Mouse (Mus musculus) brown adipose tissue, adult 24 weeks (tissue): ENCODE measurements at regions not wholly inside any gene's neighbourhood (a gene's known extent, or its start where the extent isn't known, plus 50 kb on each side); places are given as distances from the start of the nearest gene placed in this dataset.
"Not testable (repeated sequence)": the region's sequence is repeated elsewhere in the genome, so short reads cannot be mapped to it uniquely, and the experiment has no call there.

Experiments used
- H3K27ac ChIP-seq: fragments of 200-500 bp; replicated peaks from 2 replicates; pipeline ENCODE4 v1.5.1; 2012; ENCODE audit warnings: low read depth, mild to moderate bottlenecking, low read length
- H3K4me1 ChIP-seq: fragments of 200-500 bp; 2 replicates; pipeline ENCODE4 v1.6.1; 2012; ENCODE audit warnings: low read length, mixed read lengths; ENCODE audit not compliant: control insufficient read depth, insufficient read depth, insufficient read length
- H3K4me3 ChIP-seq: fragments of 200-500 bp; 2 replicates; pipeline ENCODE4 v1.5.1; 2012; ENCODE audit warnings: low read depth, mild to moderate bottlenecking, low read length, moderate library complexity; ENCODE audit not compliant: insufficient read depth

GRCm38 (mm10) chr14:53121704-53122103 is 626.2 kb upstream of the Olfr1507 start:
- H3K4me1 ChIP-seq, H3K4me3 ChIP-seq, H3K27ac ChIP-seq: not testable (repeated sequence)

GRCm38 (mm10) chr14:53109732-53110131 is 614.2 kb upstream of the Olfr1507 start:
- not testable (repeated sequence) for H3K4me1 ChIP-seq, H3K27ac ChIP-seq, H3K4me3 ChIP-seq

- H3K27ac ChIP-seq, H3K4me1 ChIP-seq: not testable (repeated sequence)
These were observed 605.8 kb upstream of the Olfr1507 start for GRCm38 (mm10) chr14:53101362-53101761.

GRCm38 (mm10) chr14:53090921-53091320 is 595.4 kb upstream of the Olfr1507 start:
- H3K4me3 ChIP-seq, H3K27ac ChIP-seq, H3K4me1 ChIP-seq: not testable (repeated sequence)

More at GRCm38 (mm10) chr14:53101362-53101761, 605.8 kb upstream of the Olfr1507 start:
- not testable (repeated sequence) for H3K4me3 ChIP-seq

GRCm38 (mm10) chr14:53081853-53082252 is 586.3 kb upstream of the Olfr1507 start:
- not testable (repeated sequence) for H3K27ac ChIP-seq, H3K4me3 ChIP-seq, H3K4me1 ChIP-seq

- H3K27ac ChIP-seq, H3K4me3 ChIP-seq, H3K4me1 ChIP-seq: not testable (repeated sequence)
These were observed 585.6 kb upstream of the Olfr1507 start for GRCm38 (mm10) chr14:53081024-53081711.

- not testable (repeated sequence) for H3K4me3 ChIP-seq, H3K4me1 ChIP-seq
These were observed 585.0 kb upstream of the Olfr1507 start for GRCm38 (mm10) chr14:53080556-53080955.

GRCm38 (mm10) chr14:53075937-53076336 is 580.4 kb upstream of the Olfr1507 start:
- H3K4me1 ChIP-seq, H3K27ac ChIP-seq, H3K4me3 ChIP-seq: not testable (repeated sequence)

More at GRCm38 (mm10) chr14:53080556-53080955, 585.0 kb upstream of the Olfr1507 start:
- not testable (repeated sequence) for H3K27ac ChIP-seq

GRCm38 (mm10) chr14:53073126-53073525 is 577.6 kb upstream of the Olfr1507 start:
- H3K27ac ChIP-seq, H3K4me1 ChIP-seq, H3K4me3 ChIP-seq: not testable (repeated sequence)

- H3K27ac ChIP-seq, H3K4me3 ChIP-seq, H3K4me1 ChIP-seq: not testable (repeated sequence)
These were observed 577.0 kb upstream of the Olfr1507 start for GRCm38 (mm10) chr14:53072502-53072901.

- H3K27ac ChIP-seq, H3K4me1 ChIP-seq, H3K4me3 ChIP-seq: not testable (repeated sequence)
These were observed 558.9 kb upstream of the Olfr1507 start for GRCm38 (mm10) chr14:53054439-53054838.

GRCm38 (mm10) chr14:53053465-53054123 is 558.0 kb upstream of the Olfr1507 start:
- H3K4me3 ChIP-seq, H3K4me1 ChIP-seq, H3K27ac ChIP-seq: not testable (repeated sequence)

GRCm38 (mm10) chr14:53047683-53048082 is 552.1 kb upstream of the Olfr1507 start:
- H3K4me3 ChIP-seq, result not testable (repeated sequence)

GRCm38 (mm10) chr14:53046975-53047374 is 551.4 kb upstream of the Olfr1507 start:
- H3K27ac ChIP-seq, H3K4me3 ChIP-seq, H3K4me1 ChIP-seq: not testable (repeated sequence)

More at GRCm38 (mm10) chr14:53047683-53048082, 552.1 kb upstream of the Olfr1507 start:
- H3K27ac ChIP-seq, H3K4me1 ChIP-seq: not testable (repeated sequence)

- not testable (repeated sequence) for H3K4me3 ChIP-seq, H3K4me1 ChIP-seq, H3K27ac ChIP-seq
These were observed 549.8 kb upstream of the Olfr1507 start for GRCm38 (mm10) chr14:53045331-53045730.

GRCm38 (mm10) chr14:53044101-53044500 is 548.6 kb upstream of the Olfr1507 start:
- not testable (repeated sequence) for H3K4me3 ChIP-seq, H3K27ac ChIP-seq, H3K4me1 ChIP-seq
